Mouse (Mus musculus) granulocyte monocyte progenitor cell, adult 5-6 weeks (primary cell): ENCODE data around the gene Olfr314. TPM values are rescaled to one million over a fixed set of nuclear protein-coding genes. Genes with fewer than 3 reads are reported as not detected.
"Not testable (repeated sequence)": the region's sequence is repeated elsewhere in the genome, so short reads cannot be mapped to it uniquely, and the experiment has no call there.

Experiments
- ATAC-seq: replicated peaks from 2 replicates; pipeline ENCODE4 v1.8.0; 2016; ENCODE audit warnings: mild to moderate bottlenecking, moderate TSS enrichment, inconsistent platforms; ENCODE audit not compliant: poor library complexity, severe bottlenecking
- total RNA-seq, 2 experiments: library from RNA; stranded (forward) in 1 of 2; stranded (reverse) in 1 of 2; fragments of 200-712, 200-1000 nt in 1 of 2; fragments of >200 nt in 1 of 2; fragmentation: Nextera tagmentation in 1 of 2; gene quantifications; 2 replicates each; pipeline ENCODE4 v1.2.3; 2014 to 2017

Olfr314 gene
- total RNA-seq, 2 experiments from 2014 or later = not detected

DNA sequence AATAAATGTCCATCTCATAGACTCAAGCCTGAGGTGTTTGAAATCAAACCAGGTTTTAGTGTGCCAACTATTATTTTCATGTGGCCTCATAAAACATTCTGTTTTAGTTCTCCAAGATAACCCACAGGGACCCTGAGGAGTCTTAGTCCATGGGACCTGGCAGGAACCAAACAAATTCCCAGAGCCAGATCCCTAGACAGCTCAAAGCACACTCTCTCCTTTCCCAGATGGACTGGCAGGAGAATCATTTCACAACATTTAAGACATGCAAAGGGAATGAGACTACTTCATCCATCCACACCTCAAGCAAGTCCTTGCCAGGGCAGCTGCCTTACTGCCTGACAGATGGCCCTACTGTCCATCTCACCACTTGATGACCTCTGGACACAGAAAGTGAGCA lies 46.2 kb downstream of the Olfr314 start, which contains the start of gene Olfr312:
TSS of gene Olfr312 (plus strand) at position 301 of the 400 bp plus-strand sequence.
- ATAC-seq = not testable (repeated sequence)

- no peak for ATAC-seq
Observed at GRCm38 (mm10) chr11:58829764-58830163, 47.0 kb downstream of the Olfr314 start.

GRCm38 (mm10) chr11:58832541-58832940 lies 49.8 kb downstream of the Olfr314 start:
- ATAC-seq = not testable (repeated sequence)

Other genes with a start within 250 kb of the Olfr314 start
- not detected in 2 replicates for gene Olfr330, start 248.1 kb upstream of the Olfr314 start, total RNA-seq (2014; fragmentation: Nextera tagmentation)
- not detected in 2 replicates for gene Olfr330, start 248.1 kb upstream of the Olfr314 start, total RNA-seq (2017)
- not detected in 2 replicates for gene Olfr329-ps, start 236.5 kb upstream of the Olfr314 start, total RNA-seq (2014; fragmentation: Nextera tagmentation)
- not detected in 2 replicates for gene Olfr329-ps, start 236.5 kb upstream of the Olfr314 start, total RNA-seq (2017)
- not detected in 2 replicates for gene Olfr328, start 227.3 kb upstream of the Olfr314 start, total RNA-seq (2014; fragmentation: Nextera tagmentation)
- not detected in 2 replicates for gene Olfr328, start 227.3 kb upstream of the Olfr314 start, total RNA-seq (2017)
- gene Olfr224, start 212.4 kb upstream of the Olfr314 start, total RNA-seq (2014; fragmentation: Nextera tagmentation) = not detected in 2 replicates
- gene Olfr224, start 212.4 kb upstream of the Olfr314 start, total RNA-seq (2017) = not detected in 2 replicates
- gene Olfr325, start 205.2 kb upstream of the Olfr314 start, total RNA-seq (2014; fragmentation: Nextera tagmentation) = not detected in 2 replicates
- gene Olfr325, start 205.2 kb upstream of the Olfr314 start, total RNA-seq (2017) = not detected in 2 replicates
- gene Olfr324, start 187.8 kb upstream of the Olfr314 start, total RNA-seq (2014; fragmentation: Nextera tagmentation) = not detected in 2 replicates
- gene Olfr324, start 187.8 kb upstream of the Olfr314 start, total RNA-seq (2017) = not detected in 2 replicates
- gene 2210407C18Rik, start 166.9 kb upstream of the Olfr314 start, total RNA-seq (2014; fragmentation: Nextera tagmentation) = not detected in 2 replicates
- gene 2210407C18Rik, start 166.9 kb upstream of the Olfr314 start, total RNA-seq (2017) = not detected in 2 replicates
- gene Olfr323, start 152.5 kb upstream of the Olfr314 start, total RNA-seq (2014; fragmentation: Nextera tagmentation) = not detected in 2 replicates
- gene Olfr323, start 152.5 kb upstream of the Olfr314 start, total RNA-seq (2017) = not detected in 2 replicates
- gene Trim58, start 142.5 kb upstream of the Olfr314 start, total RNA-seq (2014; fragmentation: Nextera tagmentation) = 1.4 and 1.6 TPM in 2 replicates
- 0.31 and 0.56 TPM in 2 replicates for gene Trim58, start 142.5 kb upstream of the Olfr314 start, total RNA-seq (2017)
- gene Olfr322, start 124.2 kb upstream of the Olfr314 start, total RNA-seq (2014; fragmentation: Nextera tagmentation) = not detected in 2 replicates
- not detected in 2 replicates for gene Olfr322, start 124.2 kb upstream of the Olfr314 start, total RNA-seq (2017)
- gene Olfr320, start 101.9 kb upstream of the Olfr314 start, total RNA-seq (2014; fragmentation: Nextera tagmentation) = not detected in 2 replicates
- gene Olfr320, start 101.9 kb upstream of the Olfr314 start, total RNA-seq (2017) = not detected in 2 replicates
- not detected in 2 replicates for gene Olfr319, start 83.8 kb upstream of the Olfr314 start, total RNA-seq (2014; fragmentation: Nextera tagmentation)
- gene Olfr319, start 83.8 kb upstream of the Olfr314 start, total RNA-seq (2017) = not detected in 2 replicates
- not detected in 2 replicates for gene Olfr318, start 58.9 kb upstream of the Olfr314 start, total RNA-seq (2014; fragmentation: Nextera tagmentation)
- gene Olfr318, start 58.9 kb upstream of the Olfr314 start, total RNA-seq (2017) = not detected in 2 replicates
- gene Olfr317, start 43.7 kb upstream of the Olfr314 start, total RNA-seq (2014; fragmentation: Nextera tagmentation) = not detected in 2 replicates
- gene Olfr317, start 43.7 kb upstream of the Olfr314 start, total RNA-seq (2017) = not detected in 2 replicates
- not detected in 2 replicates for gene Olfr316, start 30.2 kb upstream of the Olfr314 start, total RNA-seq (2014; fragmentation: Nextera tagmentation)
- not detected in 2 replicates for gene Olfr316, start 30.2 kb upstream of the Olfr314 start, total RNA-seq (2017)
- not detected in 2 replicates for gene Olfr315, start 9.8 kb upstream of the Olfr314 start, total RNA-seq (2014; fragmentation: Nextera tagmentation)
- gene Olfr315, start 9.8 kb upstream of the Olfr314 start, total RNA-seq (2017) = not detected in 2 replicates
- gene Fam183b, start 19.0 kb downstream of the Olfr314 start, total RNA-seq (2014; fragmentation: Nextera tagmentation) = not detected in 2 replicates
- gene Fam183b, start 19.0 kb downstream of the Olfr314 start, total RNA-seq (2017) = not detected in 2 replicates
- gene Olfr313, start 32.0 kb downstream of the Olfr314 start, total RNA-seq (2014; fragmentation: Nextera tagmentation) = not detected in 2 replicates
- gene Olfr313, start 32.0 kb downstream of the Olfr314 start, total RNA-seq (2017) = not detected in 2 replicates
- gene Olfr312, start 46.3 kb downstream of the Olfr314 start, total RNA-seq (2014; fragmentation: Nextera tagmentation) = not detected in 2 replicates
- gene Olfr312, start 46.3 kb downstream of the Olfr314 start, total RNA-seq (2017) = not detected in 2 replicates
- gene Olfr311, start 56.3 kb downstream of the Olfr314 start, total RNA-seq (2014; fragmentation: Nextera tagmentation) = not detected in 2 replicates
- not detected in 2 replicates for gene Olfr311, start 56.3 kb downstream of the Olfr314 start, total RNA-seq (2017)
- 4.1 and 6.7 TPM in 2 replicates for gene Gm12258, start 64.2 kb downstream of the Olfr314 start, total RNA-seq (2014; fragmentation: Nextera tagmentation)
- 0.67 and 2.3 TPM in 2 replicates for gene Gm12258, start 64.2 kb downstream of the Olfr314 start, total RNA-seq (2017)
- gene 2810021J22Rik, start 84.3 kb downstream of the Olfr314 start, total RNA-seq (2014; fragmentation: Nextera tagmentation) = 2.8 and 3.8 TPM in 2 replicates
- 2.1 and 2.5 TPM in 2 replicates for gene 2810021J22Rik, start 84.3 kb downstream of the Olfr314 start, total RNA-seq (2017)
- gene Zfp39, start 121.3 kb downstream of the Olfr314 start, total RNA-seq (2014; fragmentation: Nextera tagmentation) = 14.5 and 16.7 TPM in 2 replicates
- 7.2 and 9.5 TPM in 2 replicates for gene Zfp39, start 121.3 kb downstream of the Olfr314 start, total RNA-seq (2017)
- gene Btnl10, start 135.0 kb downstream of the Olfr314 start, total RNA-seq (2014; fragmentation: Nextera tagmentation) = not detected in 2 replicates
- gene Btnl10, start 135.0 kb downstream of the Olfr314 start, total RNA-seq (2017) = 0.13 TPM in 1 of 2 replicates, not detected in the other
- 78.6 and 79.3 TPM in 2 replicates for gene Rnf187, start 156.0 kb downstream of the Olfr314 start, total RNA-seq (2014; fragmentation: Nextera tagmentation)
- gene Rnf187, start 156.0 kb downstream of the Olfr314 start, total RNA-seq (2017) = 60.0 and 82.2 TPM in 2 replicates
- gene Hist3h2ba, start 166.0 kb downstream of the Olfr314 start, total RNA-seq (2014; fragmentation: Nextera tagmentation) = not detected in 2 replicates
- gene Hist3h2ba, start 166.0 kb downstream of the Olfr314 start, total RNA-seq (2017) = 1.5 and 2.3 TPM in 2 replicates
- 9.3 and 14.0 TPM in 2 replicates for gene Hist3h2a, start 171.7 kb downstream of the Olfr314 start, total RNA-seq (2014; fragmentation: Nextera tagmentation)
- 234 and 237 TPM in 2 replicates for gene Hist3h2a, start 171.7 kb downstream of the Olfr314 start, total RNA-seq (2017)
- gene Trim17, start 171.7 kb downstream of the Olfr314 start, total RNA-seq (2014; fragmentation: Nextera tagmentation) = not detected in 2 replicates
- gene Trim17, start 171.7 kb downstream of the Olfr314 start, total RNA-seq (2017) = 0.13 TPM in 1 of 2 replicates, not detected in the other
- 29.0 and 32.3 TPM in 2 replicates for gene Trim11, start 195.1 kb downstream of the Olfr314 start, total RNA-seq (2014; fragmentation: Nextera tagmentation)
- 29.1 and 30.5 TPM in 2 replicates for gene Trim11, start 195.1 kb downstream of the Olfr314 start, total RNA-seq (2017)